Mouse (Mus musculus) spleen, adult 2 months (tissue): ENCODE results near the gene Mgme1. TPM values are rescaled to one million over a fixed set of nuclear protein-coding genes. Genes with fewer than 3 reads are reported as not detected.

Experiments used
- DNase-seq, 2 experiments: peaks; one replicate each; pipeline versions ENCODE4 v3.0.0 to v3.0.0-alpha.2; 2012 to 2021; ENCODE audit warnings: low spot score in 2 of 2, low read depth in 1 of 2
- H3K27ac ChIP-seq: fragments of 200-500 bp; 2 replicates; pipeline ENCODE4 v1.5.1; 2012; ENCODE audit warnings: low read length, inconsistent platforms; ENCODE audit not compliant: insufficient read depth
- H3K27me3 ChIP-seq: fragments of 200-500 bp; 2 replicates; pipeline ENCODE4 v1.6.1; 2012; ENCODE audit warnings: mild to moderate bottlenecking, moderate library complexity, low read length, inconsistent platforms; ENCODE audit not compliant: control insufficient read depth, insufficient read depth
- H3K36me3 ChIP-seq: fragments of 200-500 bp; 2 replicates; pipeline ENCODE4 v1.6.1; 2012; ENCODE audit warnings: mild to moderate bottlenecking, low read length, inconsistent platforms; ENCODE audit not compliant: control insufficient read depth, insufficient read depth
- H3K4me1 ChIP-seq: fragments of 200-500 bp; 2 replicates; pipeline ENCODE4 v1.6.1; 2011; ENCODE audit warnings: inconsistent platforms; ENCODE audit not compliant: control insufficient read depth, insufficient read depth, insufficient read length
- H3K4me3 ChIP-seq: fragments of 200-500 bp; 2 replicates; pipeline ENCODE4 v1.5.1; 2011; ENCODE audit warnings: mild to moderate bottlenecking, inconsistent platforms; ENCODE audit not compliant: insufficient read depth, insufficient read length; ENCODE audit errors: extremely low read depth
- CTCF ChIP-seq: fragments of 200-500 bp; IDR thresholded peaks from 2 replicates; pipeline ENCODE4 v1.5.1; 2011; ENCODE audit warnings: mild to moderate bottlenecking, inconsistent platforms; ENCODE audit not compliant: insufficient read depth, insufficient read length, insufficient replicate concordance; ENCODE audit errors: extremely low read depth
- POLR2A ChIP-seq: fragments of 200-500 bp; IDR thresholded peaks from 2 replicates; pipeline ENCODE4 v1.6.1; 2011; ENCODE audit warnings: low read depth, low read length, inconsistent platforms
- WGBS: fragments of 180-500 bp; shearing (Covaris S2); methylation state at CpG from one replicate; pipeline ENCODE4 v1.1.7; 2018; 5-methylcytosine and 5-hydroxymethylcytosine counted together
- polyA plus RNA-seq: library from polyadenylated mRNA; depleted of rRNA; stranded (reverse); fragments of >200 nt; gene quantifications from 2 replicates; pipeline ENCODE4 v1.2.3, GENCODE M21; 2012

The Mgme1 gene
- polyA plus RNA-seq, 1 experiment = 2.0 TPM

DNA sequence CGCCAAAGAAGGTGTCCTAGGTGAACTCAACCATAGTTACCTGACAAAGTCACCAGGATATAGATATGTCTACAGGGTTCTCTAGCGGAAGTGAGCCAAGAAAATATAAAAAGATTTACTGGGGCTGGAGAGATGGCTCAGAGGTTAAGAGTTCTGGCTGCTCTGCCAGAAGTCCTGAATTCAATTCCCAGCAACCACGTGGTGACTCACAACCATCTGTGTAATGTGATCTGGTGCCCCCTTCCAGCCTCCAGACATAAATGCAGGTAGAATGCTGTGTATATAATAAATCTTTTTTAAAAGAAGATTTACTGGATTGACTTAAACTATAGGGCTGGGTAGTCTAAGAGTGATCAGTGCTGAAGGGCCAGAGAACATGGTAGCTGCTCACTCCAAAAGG, 11.0 kb downstream of the Mgme1 start:
- Histone ChIP-seq H3K27ac (no peak overlapping the region), H3K4me1 (no peaks in the 10 kb centered on the region; the same call in 1 of the 2 replicates), H3K36me3 (peaks cover 3% of the 10 kb centered on the region), H3K4me3 (no peak overlapping the region), H3K27me3 (no peaks in the 10 kb centered on the region)
- no peak for DNase-seq
- 85% methylated on average over 3 of the region's 3 CpGs for WGBS
- no peak for TF ChIP-seq POLR2A
- TF ChIP-seq CTCF = no peak

DNA sequence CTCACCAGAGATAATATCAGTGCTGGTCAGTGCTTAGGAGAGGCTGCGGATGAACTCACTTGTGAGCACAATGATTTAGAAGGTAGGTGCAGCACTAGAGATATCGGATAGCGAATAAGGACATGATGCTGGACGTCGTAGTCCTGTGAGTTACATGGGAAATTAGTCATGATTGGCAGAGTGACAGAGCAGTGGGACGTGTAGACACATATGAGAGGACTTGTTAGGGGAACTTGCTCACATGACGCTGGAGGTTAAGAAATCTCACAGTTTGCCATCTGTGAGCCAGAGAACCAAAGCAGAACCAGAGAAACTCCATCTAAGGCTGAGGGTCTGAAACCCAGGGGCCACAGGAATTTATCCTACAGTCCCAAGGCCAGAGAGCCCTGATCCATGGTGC, 19.9 kb downstream of the Mgme1 start:
- WGBS = 77% methylated on average over 7 of the region's 7 CpGs
- H3K4me3 ChIP-seq = no peak overlapping the region
- no peaks in the 10 kb centered on the region for H3K27me3 ChIP-seq
- DNase-seq = no peak
- H3K4me1 ChIP-seq = no peaks in the 10 kb centered on the region
- TF ChIP-seq CTCF = no peak
- TF ChIP-seq POLR2A = no peak
- H3K27ac ChIP-seq = no peak overlapping the region
- H3K36me3 ChIP-seq = no peaks in the 10 kb centered on the region

DNA sequence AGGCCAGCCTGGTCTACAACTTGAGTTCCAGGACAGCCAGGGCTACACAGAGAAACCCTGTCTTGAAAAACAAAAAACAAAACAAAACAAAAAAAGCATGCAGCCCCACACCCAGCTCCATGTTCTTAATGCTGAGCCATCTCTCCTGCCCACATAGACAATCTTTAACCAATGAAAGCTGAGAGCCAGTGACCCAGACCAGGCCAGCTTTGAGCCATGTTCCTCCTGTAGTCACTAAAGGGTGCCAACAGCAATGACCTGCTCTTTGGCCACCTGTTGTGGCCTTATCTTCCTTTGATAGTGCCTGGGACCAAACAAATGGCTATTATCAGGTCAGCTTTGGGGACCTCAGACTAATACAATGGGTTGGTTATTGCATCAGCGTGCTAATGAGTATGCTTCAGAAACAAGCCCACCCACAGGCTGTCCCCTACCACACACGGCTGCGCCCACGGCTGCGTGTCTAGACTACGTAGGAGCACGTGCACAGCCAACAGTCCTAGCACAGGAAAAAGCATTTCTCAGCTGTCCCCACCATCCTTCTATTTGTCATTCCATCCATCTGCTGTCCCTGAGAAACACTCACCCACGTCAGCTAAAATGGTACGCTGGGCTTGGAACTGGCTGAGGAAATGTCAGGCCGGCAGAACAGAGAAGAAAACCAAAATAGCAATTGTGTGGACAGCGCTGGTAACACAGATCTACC, 21.3 kb downstream of the Mgme1 start:
- no peak for TF ChIP-seq CTCF
- Histone ChIP-seq H3K27me3 (no peaks in the 10 kb centered on the region), H3K4me3 (no peak overlapping the region), H3K36me3 (no peaks in the 10 kb centered on the region), H3K27ac (no peak overlapping the region), H3K4me1 (no peaks in the 10 kb centered on the region)
- DNase-seq = no peak
- WGBS = 88% methylated on average over 11 of the region's 11 CpGs

- WGBS = 56% methylated on average over 9 of the region's 9 CpGs
- TF ChIP-seq POLR2A = no peak
- no peak for TF ChIP-seq CTCF
- Histone ChIP-seq H3K36me3 (no peaks in the 10 kb centered on the region), H3K27ac (no peak overlapping the region), H3K4me3 (no peak overlapping the region), H3K27me3 (no peaks in the 10 kb centered on the region), H3K4me1 (peaks cover 1% of the 10 kb centered on the region; the same call in 1 of the 2 replicates)
- no peak for DNase-seq
Measured at GRCm38 (mm10) chr2:144295145-144295735, 24.8 kb downstream of the Mgme1 start.

DNA sequence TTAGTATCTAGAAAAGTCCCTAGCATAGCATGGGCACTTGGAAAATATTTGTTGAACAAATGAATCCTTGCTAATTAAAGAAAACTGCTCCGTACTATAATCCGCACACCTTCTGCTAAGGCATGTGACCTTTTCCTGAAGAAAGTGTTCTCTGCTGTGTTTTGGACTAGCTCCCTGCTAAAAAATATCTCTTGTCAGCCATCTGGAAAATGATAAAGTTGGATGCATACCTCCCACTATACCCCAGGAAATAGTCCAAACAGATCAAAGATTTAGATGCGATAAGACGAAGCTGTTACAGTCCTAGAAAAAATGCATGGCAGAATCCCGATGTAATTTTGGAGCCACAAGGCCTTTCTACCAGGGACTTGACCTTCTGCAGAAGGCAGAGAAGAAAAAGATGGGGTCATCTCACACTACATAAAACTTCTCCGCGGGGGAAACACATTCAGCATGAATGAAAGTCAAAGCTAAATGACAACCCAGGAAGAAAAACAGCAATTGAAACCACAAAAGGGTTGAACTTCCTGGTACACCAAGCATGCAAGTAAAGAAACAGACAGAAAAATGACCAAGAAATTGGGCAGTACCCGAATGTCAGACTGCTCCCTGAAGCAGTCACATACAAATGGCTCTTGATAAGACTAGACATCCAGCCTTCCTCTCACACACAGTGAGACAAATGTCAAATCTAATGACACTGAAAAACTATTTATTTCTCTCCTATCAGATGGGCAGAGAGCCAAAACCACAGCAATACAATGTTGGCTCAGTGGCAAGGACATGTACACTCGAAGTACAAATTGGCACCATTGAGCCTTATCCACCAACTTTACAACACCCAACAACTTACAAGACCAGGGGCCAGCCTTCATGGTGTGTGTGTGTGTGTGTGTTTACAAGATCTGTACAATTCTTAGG, 29.5 kb downstream of the Mgme1 start:
- WGBS = 35% methylated on average over 9 of the region's 9 CpGs
- Histone ChIP-seq H3K27ac (no peak overlapping the region), H3K4me1 (peaks cover 6% of the 10 kb centered on the region), H3K4me3 (peak overlapping the region; percentile 40; the same call in 1 of the 2 replicates), H3K27me3 (no peaks in the 10 kb centered on the region), H3K36me3 (no peaks in the 10 kb centered on the region)
- TF ChIP-seq POLR2A (no peak), CTCF (no peak)
- no peak for DNase-seq

GRCm38 (mm10) chr2:144301101-144301500, 30.6 kb downstream of the Mgme1 start:
- no peak overlapping the region for H3K27ac ChIP-seq
- TF ChIP-seq POLR2A (no peak), CTCF (no peak)
- no peak for DNase-seq
- no peak overlapping the region for H3K4me3 ChIP-seq
- H3K36me3 ChIP-seq = no peaks in the 10 kb centered on the region
- H3K4me1 ChIP-seq = peaks cover 6% of the 10 kb centered on the region
- WGBS = 84% methylated on average over 11 of the region's 11 CpGs
- no peaks in the 10 kb centered on the region for H3K27me3 ChIP-seq
